In genomic region chr15:98644406-98644805, GRCm38 (mm10) we compare ENCODE assay signal across 1 mouse cellular context.
TF ChIP-seq lines count a peak whose summit lies in the region.

No protein-coding gene starts in this region.

TF ChIP-seq in myocyte, 11 proteins besides CTCF, POLR2A, EP300 and RAD21:
- TF ChIP-seq MAX (IDR thresholded peaks at IDR 0.05; ENCODE audit: low read depth), result no peak
- TF ChIP-seq TCF12 (IDR thresholded peaks at IDR 0.05; ENCODE audit: insufficient read depth, poor library complexity, severe bottlenecking), result no peak
- peak; percentile 65 for TF ChIP-seq POLR2AphosphoS2 (IDR thresholded peaks at IDR 0.05; ENCODE audit: insufficient read length, low read depth)
- TF ChIP-seq E2F4 (IDR thresholded peaks at IDR 0.05; ENCODE audit: insufficient read depth), result no peak
